Mouse (Mus musculus): ENCODE measurements around the gene Pctp.

Pctp gene

DNA sequence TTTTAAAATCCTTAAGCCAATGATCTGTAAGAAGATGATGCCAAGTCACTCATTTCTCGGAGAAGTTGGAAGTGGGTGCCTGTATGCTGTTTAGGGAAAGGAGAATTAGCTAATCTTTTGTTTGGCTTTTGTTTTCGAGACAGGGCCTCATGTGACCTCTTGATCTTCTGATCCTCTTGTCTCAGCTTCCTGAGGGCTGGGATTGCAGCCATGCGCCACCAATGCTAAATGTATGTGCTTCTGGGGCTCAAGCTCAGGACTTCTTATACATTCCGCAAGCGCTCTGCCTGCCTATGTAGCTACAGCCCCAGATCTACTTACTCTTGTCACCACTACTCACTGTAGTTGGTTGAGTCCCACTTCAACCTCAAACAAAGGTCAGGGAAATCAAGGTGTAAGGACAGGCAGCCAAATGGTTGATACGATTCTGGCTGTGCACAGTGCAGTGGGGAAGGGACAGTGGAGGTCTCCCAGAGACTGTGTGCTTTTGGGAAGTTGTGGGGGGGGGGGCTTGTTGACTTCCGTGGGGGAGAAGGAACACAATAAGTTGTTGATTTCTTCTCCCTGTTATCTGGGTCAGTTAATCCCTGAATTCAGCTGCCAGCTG lies 24.8 kb downstream of the Pctp start:
- no peak for DNase-seq (ENCODE audit: low spot score in 2 of 2)

DNA sequence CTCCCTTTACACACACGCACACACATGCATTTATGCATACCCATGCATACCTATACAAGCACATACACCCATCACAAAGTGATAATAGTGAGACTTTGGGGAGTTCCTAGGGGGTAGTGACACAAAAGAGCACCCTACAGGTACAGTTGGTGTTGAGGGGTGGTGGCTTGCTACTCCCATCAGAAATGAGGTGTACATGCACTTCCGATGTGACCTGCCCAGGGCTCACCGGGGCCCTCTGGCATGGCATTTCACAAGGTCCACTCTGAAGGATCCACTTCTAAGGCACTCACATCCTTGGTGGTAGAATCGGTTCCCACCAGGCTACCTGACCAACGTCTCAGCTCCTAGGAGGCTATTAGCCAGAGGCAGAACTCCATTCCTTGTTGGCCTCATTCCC lies 26.3 kb downstream of the Pctp start:
- no peak for DNase-seq (ENCODE audit: low spot score in 2 of 2)

DNA sequence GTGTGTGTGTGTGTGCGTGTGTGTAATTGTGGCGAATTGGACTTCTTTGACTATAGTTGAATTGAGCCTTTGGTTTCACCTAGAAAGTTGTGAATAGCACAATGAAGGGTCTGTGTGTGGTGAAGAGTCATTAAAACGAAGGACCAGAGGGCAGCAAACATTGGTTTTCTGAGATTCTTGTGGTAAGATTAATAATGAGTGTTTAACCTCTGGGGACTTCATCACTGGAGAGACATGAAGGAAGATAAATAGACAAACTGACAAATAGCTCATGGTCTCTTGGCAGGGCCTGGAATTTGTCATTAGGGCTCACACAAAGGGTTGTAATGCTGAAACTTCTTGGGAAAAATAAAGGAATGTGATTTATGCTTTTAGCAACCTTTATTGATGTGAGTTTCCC lies 31.4 kb downstream of the Pctp start:
- no peak for DNase-seq (ENCODE audit: low spot score in 2 of 2)

DNA sequence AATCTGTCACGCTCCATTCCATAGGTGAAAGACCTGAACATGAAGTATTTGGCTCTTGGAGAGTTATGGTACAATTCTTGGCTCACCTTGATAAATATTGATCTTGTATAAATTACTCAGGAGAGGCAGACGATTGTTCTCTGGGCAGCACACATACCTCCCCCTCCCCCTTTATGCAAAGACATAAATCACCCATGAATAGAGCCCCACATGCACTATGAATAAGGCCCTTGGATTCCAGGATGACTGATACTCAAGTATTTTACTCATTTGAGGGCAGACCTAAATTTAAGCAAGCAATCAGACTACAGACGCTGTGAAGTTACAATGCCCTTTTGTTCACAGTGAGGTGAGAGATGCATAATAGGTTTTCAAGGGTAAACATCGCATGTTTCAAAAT lies 32.0 kb downstream of the Pctp start:
- no peak for DNase-seq (ENCODE audit: low spot score in 2 of 2)

DNA sequence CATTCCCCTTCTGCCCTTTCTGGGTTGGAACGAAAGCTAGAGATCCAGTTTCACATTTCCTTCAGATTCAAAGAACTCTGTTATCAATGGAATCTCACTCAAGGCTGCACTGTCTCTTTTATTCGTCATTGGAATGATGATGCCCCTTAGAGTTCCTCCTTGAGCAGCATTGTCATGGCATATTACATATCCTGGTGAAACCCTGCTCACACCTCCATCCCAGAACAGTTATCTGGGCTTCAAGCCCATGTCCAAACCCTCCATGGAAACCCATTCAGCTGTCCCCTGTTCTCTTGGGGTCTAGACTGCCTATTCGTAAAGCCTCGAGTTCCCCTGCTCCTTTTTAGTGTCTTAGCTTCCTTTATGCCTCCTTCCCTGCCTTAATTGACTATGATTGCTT lies 33.6 kb downstream of the Pctp start:
- no peak for DNase-seq (ENCODE audit: low spot score in 2 of 2)

DNA sequence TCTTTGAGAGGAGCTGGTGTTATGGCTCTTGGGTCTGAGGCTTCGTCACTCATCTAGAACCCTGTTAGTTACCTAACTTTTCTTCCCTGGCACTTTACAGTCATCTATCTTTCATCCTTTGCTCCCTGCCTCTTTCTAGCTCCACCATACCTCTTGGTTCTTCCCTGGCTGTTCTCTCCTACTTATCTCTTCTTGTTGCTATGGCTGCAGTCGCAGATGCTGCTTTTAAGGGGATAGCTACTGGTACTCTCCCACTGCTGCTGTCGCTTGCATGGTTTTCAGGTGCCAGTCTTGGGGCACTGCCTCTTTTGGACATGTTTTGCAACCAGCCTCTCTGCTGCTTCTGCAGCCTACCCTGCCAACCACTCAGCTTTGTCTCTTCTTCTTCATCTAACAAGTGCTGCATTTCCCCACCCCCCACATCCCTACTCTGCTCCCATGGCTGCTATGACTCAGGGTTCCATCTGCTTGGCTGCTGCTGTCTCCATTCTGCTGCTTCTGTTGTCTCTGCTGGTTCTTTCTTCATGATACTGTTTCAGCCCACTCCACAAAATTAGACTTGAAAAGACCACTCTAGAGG lies 51.9 kb downstream of the Pctp start:
- DNase-seq (ENCODE audit: low spot score in 2 of 2), result peak; percentile 55

DNA sequence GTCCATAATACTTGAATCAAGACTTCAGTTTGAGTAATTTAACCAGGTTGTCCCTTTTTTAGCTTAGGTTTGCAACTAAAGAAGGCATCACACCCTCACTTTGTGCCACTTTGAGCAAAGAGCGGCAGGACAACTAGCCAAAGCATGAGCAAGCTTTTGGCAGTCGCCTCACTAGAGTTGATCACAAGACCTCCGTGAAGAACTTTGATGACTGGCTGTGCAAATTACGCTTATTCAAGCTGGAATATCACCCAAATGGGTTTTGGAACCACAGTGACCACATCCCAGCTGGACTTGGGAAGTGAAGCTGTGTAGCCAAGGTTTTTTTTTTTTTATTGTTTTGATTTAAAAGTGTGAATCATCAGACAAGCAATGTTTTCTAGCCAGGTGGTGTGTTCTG lies 54.9 kb downstream of the Pctp start:
- DNase-seq (ENCODE audit: low spot score in 2 of 2), result peak in 1 of 2 experiments; percentile 10

DNA sequence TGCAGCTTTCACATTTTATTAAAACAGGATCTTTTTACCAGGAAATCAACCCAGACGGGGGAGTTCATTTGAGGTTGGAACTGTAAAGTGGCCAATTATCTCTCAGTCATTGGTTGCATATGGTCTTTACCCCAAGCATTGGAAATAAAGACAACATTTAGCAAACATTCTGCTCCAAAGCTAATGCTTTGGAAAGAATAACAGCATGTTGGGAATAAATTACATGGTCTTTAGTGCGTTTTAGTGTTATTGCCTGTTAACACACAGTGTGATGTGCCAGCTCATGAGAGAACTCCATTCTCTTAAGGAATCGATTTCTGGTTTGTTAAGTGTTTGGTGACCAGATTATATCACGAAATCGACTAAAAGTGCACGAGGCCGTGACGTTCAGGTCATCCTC lies 57.5 kb downstream of the Pctp start:
- DNase-seq (ENCODE audit: low spot score in 2 of 2), result no peak

DNA sequence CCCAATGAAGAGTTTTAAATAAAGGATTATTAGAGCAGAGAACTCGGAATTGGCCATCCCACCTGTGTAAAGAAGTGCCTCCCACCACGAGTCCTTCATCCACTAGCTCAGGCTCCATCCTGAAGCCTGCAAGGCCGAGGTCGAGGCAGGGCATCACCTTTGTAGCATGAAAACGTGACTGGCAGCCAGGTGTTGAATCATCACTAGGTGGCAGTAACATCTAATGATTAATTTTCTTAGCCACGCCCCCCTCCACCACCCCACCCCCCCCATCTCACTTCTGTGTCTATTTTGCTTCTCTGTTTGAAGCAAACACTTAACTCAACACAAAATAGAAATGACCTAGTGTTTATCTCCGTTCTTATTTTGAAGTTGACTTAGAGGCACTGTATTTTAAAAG lies 65.5 kb downstream of the Pctp start:
- DNase-seq (ENCODE audit: low spot score in 2 of 2), result no peak
